Mouse (Mus musculus) liver, embryonic 15.5 days (tissue): ENCODE measurements around the gene Nkd1. TPM values are rescaled to one million over a fixed set of nuclear protein-coding genes. Genes with fewer than 3 reads are reported as not detected.

Source experiments
- ATAC-seq: fragments of 200-750 bp; cut with Nextera tagmentation; 2 replicates; pipeline ENCODE4 v1.8.0; 2017; ENCODE audit warnings: moderate number of reproducible peaks, mild to moderate bottlenecking, moderate library complexity; ENCODE audit not compliant: insufficient read depth
- H3K27ac ChIP-seq: fragments of 300-500 bp; sonication (generic); replicated peaks from 2 replicates; pipeline ENCODE4 v1.5.1; 2015; ENCODE audit warnings: mild to moderate bottlenecking, inconsistent platforms
- H3K27me3 ChIP-seq: fragments of 300-500 bp; sonication (generic); 2 replicates; pipeline ENCODE4 v1.6.1; 2015; ENCODE audit warnings: mild to moderate bottlenecking, inconsistent platforms
- H3K36me3 ChIP-seq: fragments of 300-500 bp; sonication (generic); replicated peaks from 2 replicates; pipeline ENCODE4 v1.6.1; 2015; ENCODE audit warnings: moderate library complexity, mild to moderate bottlenecking, inconsistent platforms
- H3K4me1 ChIP-seq: fragments of 300-500 bp; sonication (generic); replicated peaks from 2 replicates; pipeline ENCODE4 v1.6.1; 2015; ENCODE audit warnings: inconsistent platforms
- H3K4me2 ChIP-seq: fragments of 300-500 bp; sonication (generic); 2 replicates; pipeline ENCODE4 v1.6.1; 2015; ENCODE audit warnings: moderate library complexity, mild to moderate bottlenecking, inconsistent platforms
- H3K4me3 ChIP-seq: fragments of 300-500 bp; sonication (generic); replicated peaks from 2 replicates; pipeline ENCODE4 v1.5.1; 2015; ENCODE audit warnings: mild to moderate bottlenecking, inconsistent platforms
- H3K9ac ChIP-seq: fragments of 300-500 bp; sonication (generic); 2 replicates; pipeline ENCODE4 v1.6.1; 2015; ENCODE audit warnings: moderate library complexity, mild to moderate bottlenecking, inconsistent platforms
- H3K9me3 ChIP-seq: fragments of 300-500 bp; sonication (generic); replicated peaks from 2 replicates; pipeline ENCODE4 v1.6.1; 2016; ENCODE audit warnings: inconsistent platforms
- WGBS: fragments of 180-500 bp; shearing (Covaris S2); methylation state at CpG from one replicate; pipeline ENCODE4 v1.1.7; 2015; ENCODE audit warnings: mixed read lengths; ENCODE audit not compliant: insufficient replicate concordance; 5-methylcytosine and 5-hydroxymethylcytosine counted together
- polyA plus RNA-seq: library from polyadenylated mRNA; unstranded; fragments of >200 nt; fragmentation: Nextera tagmentation; extraction: Ambion mirVana; gene quantifications from 2 replicates; pipeline ENCODE4 v1.2.1, GENCODE M21; 2015

Nkd1 gene
- polyA plus RNA-seq, 1 experiment from 2014 or later: 1.8 TPM

DNA sequence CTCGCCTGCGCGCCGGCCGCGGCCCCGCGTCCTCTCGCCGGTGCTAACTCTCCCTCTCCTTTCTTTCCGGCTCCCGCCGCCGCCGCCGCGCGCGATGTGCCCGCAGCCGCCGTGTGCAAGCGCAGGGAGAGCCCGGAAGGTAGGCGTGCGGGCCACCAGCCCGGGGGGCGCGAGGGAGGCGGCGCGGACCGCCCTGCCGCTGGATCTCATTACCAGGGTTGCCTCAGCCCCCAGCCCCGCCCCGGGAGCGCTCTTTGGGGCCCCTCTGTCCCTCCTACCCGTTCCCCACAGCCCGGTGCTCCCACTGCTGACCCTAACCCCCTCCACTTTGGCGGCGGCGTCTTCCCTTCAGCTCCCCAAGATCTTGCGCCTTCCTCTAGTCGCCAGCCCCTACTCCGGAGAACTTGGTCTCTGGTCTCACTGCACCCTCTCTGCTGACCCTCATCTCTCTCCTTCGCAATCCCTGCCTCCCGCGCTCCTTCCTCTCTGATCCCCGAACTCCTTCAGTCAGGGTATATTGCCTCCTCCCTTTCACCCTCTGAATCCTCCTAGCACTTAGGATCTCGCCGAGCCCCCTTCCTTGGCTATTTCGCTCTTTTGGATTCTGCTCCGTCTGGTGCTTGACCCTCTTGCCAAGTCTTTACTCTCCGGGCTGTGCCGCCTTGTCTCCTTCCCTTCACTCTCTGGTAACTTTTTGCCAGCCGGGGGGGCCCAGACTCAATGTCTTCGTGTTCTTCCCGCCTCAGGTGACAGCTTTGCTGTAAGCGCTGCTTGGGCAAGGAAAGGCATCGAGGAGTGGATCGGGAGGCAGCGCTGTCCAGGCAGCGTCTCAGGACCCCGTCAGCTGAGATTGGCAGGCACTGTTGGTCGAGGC is 624 bp downstream of the Nkd1 start:
- H3K27ac ChIP-seq: no peak overlapping the region

DNA sequence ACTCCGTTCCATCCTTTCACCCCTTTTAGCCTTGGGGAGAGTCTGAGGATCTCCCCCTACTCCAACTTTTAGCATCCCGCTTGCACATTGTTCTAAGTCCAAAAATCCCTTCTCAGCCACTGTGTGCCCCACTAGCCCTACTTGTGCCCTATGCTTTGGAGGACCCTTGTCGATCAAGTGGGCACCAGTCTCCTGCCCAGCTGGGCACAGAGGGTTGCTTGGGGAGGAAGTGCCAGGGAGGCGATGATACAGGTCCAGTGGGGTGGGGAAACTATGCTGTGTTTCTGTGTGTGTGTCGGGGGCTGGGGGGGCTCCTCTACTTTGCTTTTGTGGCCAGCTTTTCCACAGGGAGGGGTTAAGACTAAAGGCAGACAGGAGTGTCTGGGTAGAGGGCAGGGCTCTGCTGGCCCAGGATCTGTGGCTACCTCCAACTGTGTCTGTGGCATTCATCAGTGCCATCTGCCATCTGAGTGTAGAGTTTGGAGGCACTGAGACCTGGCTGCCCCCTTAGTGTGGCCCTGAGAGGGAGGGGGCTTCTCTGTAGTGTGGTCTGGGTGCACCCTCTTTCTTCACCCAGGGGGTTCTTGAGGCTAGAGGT is 1.4 kb downstream of the Nkd1 start:
- Histone ChIP-seq H3K27ac (no peak overlapping the region), H3K4me3 (peak overlapping the region; percentile 55), H3K9me3 (no peaks in the 10 kb centered on the region), H3K27me3 (peaks cover 71% of the 10 kb centered on the region), H3K36me3 (no peaks in the 10 kb centered on the region), H3K4me1 (no peaks in the 10 kb centered on the region), H3K9ac (no peak overlapping the region), H3K4me2 (peak overlapping the region; percentile 75)
- no peak for ATAC-seq
- WGBS: 32% methylated on average over 5 of the region's 5 CpGs

More for the DNA sequence above, 624 bp downstream of the Nkd1 start:
- no peaks in the 10 kb centered on the region for H3K36me3 ChIP-seq
- under 1% methylated on average over 59 of the region's 65 CpGs for WGBS
- peak; percentile 35; the same call in 1 of the 2 replicates for ATAC-seq
- H3K9me3 ChIP-seq: no peaks in the 10 kb centered on the region
- no peaks in the 10 kb centered on the region for H3K4me1 ChIP-seq
- peak overlapping the region; percentile 30; the same call in 1 of the 2 replicates for H3K9ac ChIP-seq
- peak overlapping the region; percentile 75 for H3K4me2 ChIP-seq
- H3K27me3 ChIP-seq: peaks cover 71% of the 10 kb centered on the region
- H3K4me3 ChIP-seq: peak overlapping the region; percentile 55

DNA sequence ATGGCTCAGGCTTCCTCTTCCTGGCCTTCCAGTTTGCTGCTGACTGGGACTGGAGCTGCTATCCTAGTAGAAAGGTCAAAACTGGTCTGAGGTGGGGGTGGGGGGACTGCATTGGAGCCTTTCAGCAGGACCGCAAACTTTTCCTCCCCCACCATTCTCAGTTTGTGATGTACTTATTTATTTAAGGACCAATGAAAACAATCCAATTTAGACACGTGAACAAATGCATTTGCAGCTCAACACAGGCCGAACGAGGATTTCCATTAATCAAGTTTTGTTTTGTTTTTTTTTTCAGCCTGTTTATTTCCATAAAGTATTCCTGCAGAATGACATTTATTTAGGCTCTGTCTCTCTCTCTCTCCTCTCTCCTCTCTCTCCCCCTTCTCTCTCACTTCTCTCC is 2.5 kb downstream of the Nkd1 start:
- Histone ChIP-seq H3K36me3 (no peaks in the 10 kb centered on the region), H3K27me3 (peaks cover 61% of the 10 kb centered on the region), H3K4me3 (no peak overlapping the region), H3K4me1 (no peaks in the 10 kb centered on the region), H3K9ac (no peak overlapping the region), H3K4me2 (no peak overlapping the region), H3K9me3 (no peaks in the 10 kb centered on the region), H3K27ac (no peak overlapping the region)
- ATAC-seq: no peak
- WGBS: 48% methylated on average over 4 of the region's 4 CpGs

DNA sequence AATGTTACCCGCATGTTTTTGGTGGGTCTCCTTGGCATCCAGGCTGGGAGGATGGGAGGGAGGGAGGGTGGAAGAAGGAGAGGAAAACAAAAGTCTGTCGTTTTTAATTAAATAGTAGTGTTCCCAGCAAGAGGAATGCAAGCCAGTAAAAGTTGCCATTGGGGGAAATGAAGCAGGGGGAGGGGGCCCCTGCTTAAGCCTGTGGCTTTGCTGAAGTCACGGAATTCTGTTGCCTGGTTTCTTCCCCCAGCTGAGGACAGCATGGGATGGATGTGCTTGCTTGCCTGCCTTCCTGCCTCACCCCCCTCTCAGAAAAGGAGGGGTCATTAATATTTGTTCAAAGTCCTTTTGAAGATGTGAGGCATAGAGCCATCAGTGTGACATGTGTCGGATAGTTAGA is 3.0 kb downstream of the Nkd1 start:
- Histone ChIP-seq H3K27me3 (peaks cover 56% of the 10 kb centered on the region), H3K4me2 (no peak overlapping the region), H3K4me1 (no peaks in the 10 kb centered on the region), H3K4me3 (no peak overlapping the region), H3K27ac (no peak overlapping the region), H3K36me3 (no peaks in the 10 kb centered on the region), H3K9ac (no peak overlapping the region), H3K9me3 (no peaks in the 10 kb centered on the region)
- 43% methylated on average over 4 of the region's 4 CpGs for WGBS
- no peak for ATAC-seq

DNA sequence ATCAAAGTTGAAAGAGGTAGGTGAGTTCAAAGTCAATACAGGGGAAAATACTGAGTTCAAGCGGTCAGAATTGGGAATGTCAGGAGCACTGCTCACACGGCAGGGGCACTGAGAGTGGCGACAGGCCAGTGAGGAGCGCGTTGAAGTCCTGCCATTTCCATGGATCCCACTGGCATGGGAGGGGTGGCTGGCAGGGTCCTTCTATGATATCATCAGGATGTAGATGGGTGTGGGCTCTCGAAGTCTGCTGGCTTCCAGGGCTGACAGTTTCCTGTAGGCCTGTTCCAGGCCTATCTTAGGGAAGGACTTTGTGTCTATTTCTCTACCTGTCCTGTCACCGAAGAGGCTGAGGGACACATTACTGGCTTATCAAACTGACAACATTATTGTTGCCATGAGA is 3.7 kb downstream of the Nkd1 start:
- Histone ChIP-seq H3K4me3 (no peak overlapping the region), H3K27ac (no peak overlapping the region), H3K4me1 (no peaks in the 10 kb centered on the region), H3K4me2 (no peak overlapping the region), H3K9ac (no peak overlapping the region), H3K27me3 (peaks cover 49% of the 10 kb centered on the region), H3K9me3 (no peaks in the 10 kb centered on the region), H3K36me3 (no peaks in the 10 kb centered on the region)
- no peak for ATAC-seq
- WGBS: 67% methylated on average over 7 of the region's 7 CpGs

DNA sequence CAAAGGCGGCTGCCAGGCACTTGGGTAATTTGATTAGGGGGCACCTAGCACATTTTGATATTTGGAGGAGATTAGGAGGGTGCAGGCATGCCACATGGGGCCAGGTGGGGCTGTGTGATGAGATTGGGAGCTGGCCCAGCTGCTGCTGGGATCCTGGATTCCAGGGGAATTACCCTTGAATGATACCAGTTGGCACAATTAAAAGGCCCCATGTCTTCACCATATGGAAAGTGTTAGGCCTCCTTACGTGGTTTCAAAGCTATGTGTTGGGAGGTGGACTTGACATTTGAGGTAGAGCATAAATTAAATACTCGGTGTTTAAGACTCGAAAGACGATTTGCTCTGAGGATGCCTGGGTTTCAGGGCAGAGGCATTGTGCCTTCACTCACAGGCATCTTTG is 5.1 kb downstream of the Nkd1 start:
- H3K4me1 ChIP-seq: no peaks in the 10 kb centered on the region
- H3K36me3 ChIP-seq: no peaks in the 10 kb centered on the region
- no peak for ATAC-seq
- H3K9me3 ChIP-seq: no peaks in the 10 kb centered on the region
- no peak overlapping the region for H3K27ac ChIP-seq
- 63% methylated on average over 5 of the region's 5 CpGs for WGBS
- no peak overlapping the region for H3K4me2 ChIP-seq
- H3K9ac ChIP-seq: no peak overlapping the region
- H3K4me3 ChIP-seq: no peak overlapping the region
- peaks cover 34% of the 10 kb centered on the region for H3K27me3 ChIP-seq

DNA sequence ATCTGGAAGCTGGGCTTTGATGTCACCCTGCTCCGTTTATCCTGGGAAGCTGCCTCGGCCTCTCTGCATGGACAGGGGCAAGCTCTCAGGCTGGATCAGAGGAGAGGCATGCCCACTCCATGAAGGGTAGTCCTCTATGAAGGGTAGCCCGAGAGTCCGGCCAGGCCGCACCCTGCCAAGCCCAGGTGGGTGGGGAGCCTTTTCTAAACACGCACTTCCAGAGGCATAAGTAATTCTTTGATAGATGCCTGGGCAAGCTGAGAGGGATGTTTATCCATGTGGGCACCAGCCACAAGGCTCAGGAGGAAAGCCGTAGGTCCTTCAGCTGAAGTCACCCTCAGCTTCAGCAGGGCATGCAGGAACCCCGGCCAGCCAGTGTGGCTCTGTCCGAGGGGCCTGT is 7.0 kb downstream of the Nkd1 start:
- H3K9ac ChIP-seq: no peak overlapping the region
- H3K4me3 ChIP-seq: no peak overlapping the region
- H3K4me1 ChIP-seq: no peaks in the 10 kb centered on the region
- H3K27me3 ChIP-seq: peaks cover 15% of the 10 kb centered on the region
- no peak for ATAC-seq
- no peaks in the 10 kb centered on the region for H3K9me3 ChIP-seq
- no peak overlapping the region for H3K4me2 ChIP-seq
- WGBS: 64% methylated on average over 9 of the region's 9 CpGs
- H3K27ac ChIP-seq: no peak overlapping the region
- H3K36me3 ChIP-seq: no peaks in the 10 kb centered on the region

DNA sequence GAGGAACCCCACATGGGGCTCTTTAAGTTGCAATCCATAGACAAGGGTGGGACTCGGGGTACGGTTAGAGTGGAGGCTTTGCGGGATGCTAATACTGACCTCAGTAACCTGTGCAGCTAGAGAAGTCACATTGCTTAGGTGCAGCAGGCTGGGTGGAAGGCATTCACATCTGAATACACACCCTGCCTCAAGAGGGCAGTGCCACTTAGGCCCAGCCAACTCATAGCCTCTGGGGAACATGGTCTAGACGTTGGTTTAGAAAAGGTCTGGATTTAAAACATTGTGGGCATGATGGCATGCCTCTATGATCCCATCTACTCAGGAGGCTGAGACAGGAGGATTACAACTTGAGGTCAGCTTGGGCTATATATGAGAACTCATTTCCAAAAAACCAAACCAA is 8.6 kb downstream of the Nkd1 start:
- no peak overlapping the region for H3K27ac ChIP-seq
- ATAC-seq: no peak
- no peak overlapping the region for H3K4me3 ChIP-seq
- 0 out of 2 replicates have a peak, but pooled peaks cover under 1% of the 10 kb centered on the region for H3K27me3 ChIP-seq
- no peaks in the 10 kb centered on the region for H3K4me1 ChIP-seq
- whole genome bisulfite sequencing: 63% methylated on average over 4 of the region's 4 CpGs
- H3K36me3 ChIP-seq: no peaks in the 10 kb centered on the region
- H3K9ac ChIP-seq: no peak overlapping the region
- H3K4me2 ChIP-seq: no peak overlapping the region
- no peaks in the 10 kb centered on the region for H3K9me3 ChIP-seq

DNA sequence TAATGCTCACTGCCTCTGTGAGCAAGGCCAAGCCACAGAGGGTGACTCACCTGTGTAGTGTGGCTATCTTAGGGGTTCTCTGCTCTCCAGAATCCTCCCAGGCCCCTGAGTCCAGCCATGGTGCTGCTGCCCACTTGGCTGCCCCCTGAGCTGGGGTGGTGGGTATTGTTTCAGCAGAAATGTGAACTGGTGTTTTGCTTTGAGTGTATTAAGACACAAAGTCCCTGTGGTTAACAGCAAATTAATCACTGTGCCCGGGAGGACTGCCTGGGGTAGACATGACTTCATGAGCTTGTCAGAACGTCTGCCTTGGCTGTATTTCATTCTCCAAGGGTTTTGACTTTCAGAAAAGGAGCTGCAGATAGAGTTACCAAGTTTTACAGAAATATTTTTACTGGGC is 15.9 kb downstream of the Nkd1 start:
- Histone ChIP-seq H3K9me3 (no peaks in the 10 kb centered on the region), H3K27ac (no peak overlapping the region), H3K4me1 (no peaks in the 10 kb centered on the region), H3K27me3 (no peaks in the 10 kb centered on the region), H3K4me2 (no peak overlapping the region), H3K36me3 (no peaks in the 10 kb centered on the region), H3K4me3 (no peak overlapping the region), H3K9ac (no peak overlapping the region)
- no peak for ATAC-seq
- 38% methylated on average over 2 of the region's 2 CpGs for WGBS

DNA sequence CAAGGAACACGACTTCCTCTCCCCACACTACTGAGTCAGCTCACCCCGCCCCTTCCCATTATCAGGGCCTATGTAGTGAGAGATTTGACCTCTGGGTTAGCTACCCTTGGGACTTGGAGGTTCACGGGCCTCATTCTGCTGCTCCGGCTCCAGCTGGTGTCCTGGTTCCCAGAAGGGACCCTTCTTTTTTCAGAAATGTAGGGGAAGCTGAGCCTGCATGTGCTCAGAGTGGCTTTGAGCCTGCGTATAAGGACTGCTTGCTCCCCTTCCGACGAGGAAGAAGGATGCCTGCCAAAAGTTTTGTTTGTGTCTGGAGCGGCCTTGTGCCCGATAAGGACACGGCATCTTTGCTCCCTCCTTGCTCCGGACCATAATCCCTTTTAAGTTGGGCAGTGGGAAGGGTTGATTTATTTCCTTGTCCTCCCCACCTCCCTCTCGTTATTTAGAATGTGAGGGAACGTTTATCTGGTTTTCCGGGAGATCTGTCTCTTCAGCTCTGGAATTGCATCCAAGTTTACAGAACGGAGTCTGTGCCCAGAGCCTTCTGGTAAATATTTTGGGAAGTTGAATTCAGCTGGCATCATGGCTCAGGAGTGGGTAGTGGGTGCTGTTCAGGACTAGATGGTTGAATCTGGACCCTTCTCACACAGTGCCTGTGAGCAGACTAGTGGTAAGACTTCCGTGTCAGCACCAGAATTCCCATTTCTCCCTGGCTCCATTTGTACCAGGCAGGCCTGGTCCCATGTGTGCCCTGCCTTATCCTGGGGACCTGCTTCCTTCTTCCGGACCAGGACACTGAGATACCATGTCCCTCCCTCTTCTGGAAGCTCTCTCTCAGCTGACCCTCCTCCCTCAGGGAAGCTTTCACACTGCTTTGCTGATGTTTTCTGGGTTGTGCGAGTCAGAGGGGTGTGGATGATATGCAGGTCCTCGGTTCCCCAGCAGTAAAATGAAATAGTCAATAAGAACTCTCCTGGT is 17.1 kb downstream of the Nkd1 start:
- 0 out of 2 replicates have a peak, but pooled peaks have one; percentile 34 for ATAC-seq
- H3K9ac ChIP-seq: no peak overlapping the region
- no peaks in the 10 kb centered on the region for H3K4me1 ChIP-seq
- H3K27me3 ChIP-seq: no peaks in the 10 kb centered on the region
- no peaks in the 10 kb centered on the region for H3K9me3 ChIP-seq
- no peaks in the 10 kb centered on the region for H3K36me3 ChIP-seq
- H3K4me2 ChIP-seq: no peak overlapping the region
- H3K4me3 ChIP-seq: no peak overlapping the region
- H3K27ac ChIP-seq: no peak overlapping the region
- 58% methylated on average over 19 of the region's 19 CpGs for WGBS

DNA sequence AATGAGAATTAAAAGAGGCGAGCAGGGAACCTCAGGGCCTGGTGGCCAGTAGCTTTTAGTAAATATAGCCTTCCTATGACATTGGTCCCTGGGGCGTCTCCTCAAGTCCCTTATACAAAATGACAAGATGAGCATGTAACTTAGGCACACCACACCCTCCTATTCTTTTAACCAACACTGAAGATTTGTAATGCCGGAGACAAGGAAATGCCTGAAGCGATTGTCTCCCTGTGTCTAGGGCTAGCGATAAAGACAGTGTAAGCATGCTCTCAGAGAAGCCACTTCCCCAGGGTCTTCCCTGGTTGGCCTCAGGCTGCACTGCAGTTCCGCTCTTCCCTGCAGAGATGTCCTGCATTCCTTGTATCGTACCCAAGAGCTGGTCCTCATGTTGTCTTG is 17.8 kb downstream of the Nkd1 start:
- no peak for ATAC-seq
- no peaks in the 10 kb centered on the region for H3K9me3 ChIP-seq
- no peak overlapping the region for H3K9ac ChIP-seq
- 69% methylated on average over 7 of the region's 7 CpGs for WGBS
- H3K27me3 ChIP-seq: no peaks in the 10 kb centered on the region
- no peaks in the 10 kb centered on the region for H3K36me3 ChIP-seq
- no peaks in the 10 kb centered on the region for H3K4me1 ChIP-seq
- H3K4me2 ChIP-seq: no peak overlapping the region
- H3K27ac ChIP-seq: no peak overlapping the region
- H3K4me3 ChIP-seq: no peak overlapping the region
